Mouse (Mus musculus): ENCODE results near the gene Ppat. TPM values are rescaled to one million over a fixed set of nuclear protein-coding genes. Genes with fewer than 3 reads are reported as not detected.
A peak's percentile ranks its signal among the peaks of the same experiment; 100 is the strongest.
"Not testable (repeated sequence)": the region's sequence is repeated elsewhere in the genome, so short reads cannot be mapped to it uniquely, and the experiment has no call there.

Ppat gene
- polyA plus RNA-seq, 1 experiment = 6.9 TPM

GRCm38 (mm10) chr5:76928124-76928832, 23.1 kb downstream of the Ppat start:
- TF ChIP-seq REST (IDR thresholded peaks at IDR 0.05; ENCODE audit: insufficient read depth, insufficient read length) = no peak
- no peak for TF ChIP-seq E2F4 (IDR thresholded peaks at IDR 0.05; ENCODE audit: insufficient read depth)
- no peak for TF ChIP-seq TCF3 (IDR thresholded peaks at IDR 0.05; ENCODE audit: insufficient read length, low read depth)
- Histone ChIP-seq H3K4me3 (no peak overlapping the region), H3K36me3 (ENCODE audit: control insufficient read depth, insufficient read depth) (no peaks in the 10 kb centered on the region), H3K27me3 (ENCODE audit: control insufficient read depth, insufficient read depth, insufficient read length) (no peaks in the 10 kb centered on the region), H3ac (ENCODE audit: control insufficient read depth, insufficient read length) (no peak overlapping the region), H3K4me2 (ENCODE audit: low read depth) (peak overlapping the region; percentile 26), H3K79me2 (ENCODE audit: control insufficient read depth, insufficient read depth) (peaks cover 17% of the 10 kb centered on the region)

DNA sequence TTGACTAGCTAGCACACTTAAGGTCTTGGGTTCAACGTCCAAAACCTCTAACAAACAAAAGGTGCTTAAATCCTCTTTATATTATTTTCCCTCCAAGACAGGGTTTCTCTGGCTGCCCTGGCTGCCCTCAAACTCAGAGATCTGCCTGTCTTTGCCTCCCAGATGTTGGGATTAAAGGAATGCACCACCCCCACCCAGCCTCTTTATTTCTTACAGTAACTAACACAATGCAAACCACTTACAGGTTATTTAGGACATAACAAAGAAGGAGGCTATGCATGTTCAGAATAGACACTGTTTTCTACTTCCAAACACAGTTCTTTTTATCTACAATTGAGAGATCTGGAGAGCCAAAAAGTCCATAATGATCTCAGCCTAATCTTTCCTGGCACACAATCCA, 27.1 kb downstream of the Ppat start:
- no peak for TF ChIP-seq USF1 (IDR thresholded peaks at IDR 0.05; ENCODE audit: low read depth)
- TF ChIP-seq MAX (IDR thresholded peaks at IDR 0.05; ENCODE audit: low read depth) = no peak
- no peak for TF ChIP-seq TCF3 (IDR thresholded peaks at IDR 0.05; ENCODE audit: insufficient read length, low read depth)
- no peak for TF ChIP-seq SRF (IDR thresholded peaks at IDR 0.05; ENCODE audit: control insufficient read depth, insufficient read length, low read depth)
- TF ChIP-seq MYOD1 (IDR thresholded peaks at IDR 0.05; ENCODE audit: control insufficient read depth in 1 of 3, insufficient read length in 2 of 3, low read depth in 2 of 3) = no peak
- no peak for TF ChIP-seq TCF12 (IDR thresholded peaks at IDR 0.05; ENCODE audit: insufficient read depth, poor library complexity, severe bottlenecking)
- TF ChIP-seq MYOG (IDR thresholded peaks at IDR 0.05; ENCODE audit: control insufficient read depth in 1 of 3, insufficient read depth in 1 of 3, insufficient read length in 2 of 3, low read depth in 2 of 3) = no peak
- no peak for TF ChIP-seq POLR2A (IDR thresholded peaks at IDR 0.05; ENCODE audit: insufficient read length, low read depth)
- no peak for TF ChIP-seq REST (IDR thresholded peaks at IDR 0.05; ENCODE audit: insufficient read depth, insufficient read length)
- TF ChIP-seq E2F4 (IDR thresholded peaks at IDR 0.05; ENCODE audit: insufficient read depth) = no peak
- no peak for TF ChIP-seq POLR2AphosphoS2 (IDR thresholded peaks at IDR 0.05; ENCODE audit: insufficient read length, low read depth)
- TF ChIP-seq CEBPB (IDR thresholded peaks at IDR 0.05; ENCODE audit: insufficient read depth, poor library complexity, severe bottlenecking) = no peak
- no peak overlapping the region for H3ac ChIP-seq (ENCODE audit: control insufficient read depth, insufficient read length)
- H3K4me2 ChIP-seq (ENCODE audit: low read depth) = no peak overlapping the region
- no peaks in the 10 kb centered on the region for H3K27me3 ChIP-seq (ENCODE audit: control insufficient read depth, insufficient read depth, insufficient read length)
- H3K4me3 ChIP-seq = no peak overlapping the region
- peaks cover 23% of the 10 kb centered on the region for H3K36me3 ChIP-seq (ENCODE audit: control insufficient read depth, insufficient read depth)
- H3K79me2 ChIP-seq (ENCODE audit: control insufficient read depth, insufficient read depth) = peaks cover 17% of the 10 kb centered on the region

DNA sequence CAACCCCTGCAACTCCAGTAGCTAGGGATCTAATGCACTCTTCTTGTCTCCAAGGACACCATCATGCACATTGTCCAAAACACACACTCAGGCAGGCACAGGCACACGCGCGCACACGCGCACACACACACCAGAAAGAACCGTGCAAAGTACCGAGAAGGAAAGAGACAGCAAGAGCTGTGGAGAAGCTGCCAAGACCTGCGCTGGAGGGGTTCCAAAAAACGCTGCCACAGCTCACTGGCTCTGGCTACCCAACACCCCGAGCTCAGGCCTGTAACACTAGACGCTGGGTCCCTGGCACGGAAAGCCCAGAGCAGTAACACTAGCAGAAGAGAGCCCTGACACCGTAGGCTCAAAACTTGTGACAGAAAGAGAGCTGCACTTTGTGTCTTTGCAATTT, 27.9 kb downstream of the Ppat start:
- TF ChIP-seq E2F4 (IDR thresholded peaks at IDR 0.05; ENCODE audit: insufficient read depth) = no peak
- TF ChIP-seq POLR2A (IDR thresholded peaks at IDR 0.05; ENCODE audit: insufficient read length, low read depth) = no peak
- no peak for TF ChIP-seq TCF3 (IDR thresholded peaks at IDR 0.05; ENCODE audit: insufficient read length, low read depth)
- Histone ChIP-seq H3K4me3 (no peak overlapping the region), H3K79me2 (ENCODE audit: control insufficient read depth, insufficient read depth) (peaks cover 17% of the 10 kb centered on the region), H3K36me3 (ENCODE audit: control insufficient read depth, insufficient read depth) (peaks cover 26% of the 10 kb centered on the region), H3ac (ENCODE audit: control insufficient read depth, insufficient read length) (no peak overlapping the region), H3K27me3 (ENCODE audit: control insufficient read depth, insufficient read depth, insufficient read length) (no peaks in the 10 kb centered on the region), H3K4me2 (ENCODE audit: low read depth) (peak overlapping the region; percentile 68)

- H3K79me2 ChIP-seq (ENCODE audit: control insufficient read depth, insufficient read depth) = peaks cover 17% of the 10 kb centered on the region
- H3K4me2 ChIP-seq (ENCODE audit: low read depth) = peak overlapping the region; percentile 68
- no peak for TF ChIP-seq USF1 (IDR thresholded peaks at IDR 0.05; ENCODE audit: low read depth)
- peak in 1 of 3 experiments; percentile 50 for TF ChIP-seq MYOG (IDR thresholded peaks at IDR 0.05; ENCODE audit: control insufficient read depth in 1 of 3, insufficient read depth in 1 of 3, insufficient read length in 2 of 3, low read depth in 2 of 3)
- TF ChIP-seq E2F4 (IDR thresholded peaks at IDR 0.05; ENCODE audit: insufficient read depth) = no peak
- no peak for TF ChIP-seq MAX (IDR thresholded peaks at IDR 0.05; ENCODE audit: low read depth)
- peak in 1 of 3 experiments; percentile 58 for TF ChIP-seq MYOD1 (IDR thresholded peaks at IDR 0.05; ENCODE audit: control insufficient read depth in 1 of 3, insufficient read length in 2 of 3, low read depth in 2 of 3)
- TF ChIP-seq CEBPB (IDR thresholded peaks at IDR 0.05; ENCODE audit: insufficient read depth, poor library complexity, severe bottlenecking) = no peak
- no peak for TF ChIP-seq TCF12 (IDR thresholded peaks at IDR 0.05; ENCODE audit: insufficient read depth, poor library complexity, severe bottlenecking)
- H3K36me3 ChIP-seq (ENCODE audit: control insufficient read depth, insufficient read depth) = peaks cover 32% of the 10 kb centered on the region
- no peak overlapping the region for H3K4me3 ChIP-seq
- no peak overlapping the region for H3ac ChIP-seq (ENCODE audit: control insufficient read depth, insufficient read length)
- H3K27me3 ChIP-seq (ENCODE audit: control insufficient read depth, insufficient read depth, insufficient read length) = no peaks in the 10 kb centered on the region
Observed at GRCm38 (mm10) chr5:76922833-76923232, 28.5 kb downstream of the Ppat start.

GRCm38 (mm10) chr5:76912522-76912921, 38.9 kb downstream of the Ppat start:
- not testable (repeated sequence) for H3K27me3 ChIP-seq (ENCODE audit: control insufficient read depth, insufficient read depth, insufficient read length); H3K4me3 ChIP-seq; H3K4me2 ChIP-seq (ENCODE audit: low read depth); H3K79me2 ChIP-seq (ENCODE audit: control insufficient read depth, insufficient read depth); H3ac ChIP-seq (ENCODE audit: control insufficient read depth, insufficient read length); H3K36me3 ChIP-seq (ENCODE audit: control insufficient read depth, insufficient read depth)

DNA sequence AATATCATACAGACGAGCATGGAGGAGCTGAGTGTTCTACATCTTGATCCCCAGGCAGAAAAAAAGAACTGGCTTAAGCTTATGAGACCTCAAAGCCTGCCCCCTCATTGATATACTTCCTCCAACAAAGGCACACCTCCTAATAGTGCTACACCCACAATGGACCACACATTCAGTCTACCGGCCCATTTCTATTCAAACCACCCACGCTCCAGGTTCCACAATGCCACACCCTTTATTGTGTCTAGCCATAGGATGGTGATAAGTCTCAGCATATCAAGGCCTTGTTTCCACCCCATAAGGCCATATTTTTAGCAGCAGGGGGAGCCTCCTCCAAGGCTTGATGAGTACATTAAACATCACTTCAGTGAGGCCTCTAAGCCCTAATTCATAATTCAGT, 40.6 kb downstream of the Ppat start:
- no peaks in the 10 kb centered on the region for H3K36me3 ChIP-seq (ENCODE audit: control insufficient read depth, insufficient read depth)
- H3K79me2 ChIP-seq (ENCODE audit: control insufficient read depth, insufficient read depth) = no peaks in the 10 kb centered on the region
- no peak overlapping the region for H3ac ChIP-seq (ENCODE audit: control insufficient read depth, insufficient read length)
- no peak overlapping the region for H3K4me2 ChIP-seq (ENCODE audit: low read depth)
- no peak overlapping the region for H3K4me3 ChIP-seq
- no peak for TF ChIP-seq CEBPB (IDR thresholded peaks at IDR 0.05; ENCODE audit: insufficient read depth, poor library complexity, severe bottlenecking)
- no peak for TF ChIP-seq POLR2AphosphoS2 (IDR thresholded peaks at IDR 0.05; ENCODE audit: insufficient read length, low read depth)
- TF ChIP-seq MAX (IDR thresholded peaks at IDR 0.05; ENCODE audit: low read depth) = no peak
- no peak for TF ChIP-seq TCF12 (IDR thresholded peaks at IDR 0.05; ENCODE audit: insufficient read depth, poor library complexity, severe bottlenecking)
- no peak for TF ChIP-seq TCF3 (IDR thresholded peaks at IDR 0.05; ENCODE audit: insufficient read length, low read depth)
- no peak for TF ChIP-seq USF1 (IDR thresholded peaks at IDR 0.05; ENCODE audit: low read depth)
- TF ChIP-seq REST (IDR thresholded peaks at IDR 0.05; ENCODE audit: insufficient read depth, insufficient read length) = no peak
- TF ChIP-seq MYOG (IDR thresholded peaks at IDR 0.05; ENCODE audit: control insufficient read depth in 1 of 3, insufficient read depth in 1 of 3, insufficient read length in 2 of 3, low read depth in 2 of 3) = no peak
- no peak for TF ChIP-seq E2F4 (IDR thresholded peaks at IDR 0.05; ENCODE audit: insufficient read depth)
- no peak for TF ChIP-seq POLR2A (IDR thresholded peaks at IDR 0.05; ENCODE audit: insufficient read length, low read depth)
- no peak for TF ChIP-seq SRF (IDR thresholded peaks at IDR 0.05; ENCODE audit: control insufficient read depth, insufficient read length, low read depth)
- TF ChIP-seq MYOD1 (IDR thresholded peaks at IDR 0.05; ENCODE audit: control insufficient read depth in 1 of 3, insufficient read length in 2 of 3, low read depth in 2 of 3) = no peak
- H3K27me3 ChIP-seq (ENCODE audit: control insufficient read depth, insufficient read depth, insufficient read length) = no peaks in the 10 kb centered on the region
